Mouse (Mus musculus): ENCODE data around the gene Gm49325.

DNA sequence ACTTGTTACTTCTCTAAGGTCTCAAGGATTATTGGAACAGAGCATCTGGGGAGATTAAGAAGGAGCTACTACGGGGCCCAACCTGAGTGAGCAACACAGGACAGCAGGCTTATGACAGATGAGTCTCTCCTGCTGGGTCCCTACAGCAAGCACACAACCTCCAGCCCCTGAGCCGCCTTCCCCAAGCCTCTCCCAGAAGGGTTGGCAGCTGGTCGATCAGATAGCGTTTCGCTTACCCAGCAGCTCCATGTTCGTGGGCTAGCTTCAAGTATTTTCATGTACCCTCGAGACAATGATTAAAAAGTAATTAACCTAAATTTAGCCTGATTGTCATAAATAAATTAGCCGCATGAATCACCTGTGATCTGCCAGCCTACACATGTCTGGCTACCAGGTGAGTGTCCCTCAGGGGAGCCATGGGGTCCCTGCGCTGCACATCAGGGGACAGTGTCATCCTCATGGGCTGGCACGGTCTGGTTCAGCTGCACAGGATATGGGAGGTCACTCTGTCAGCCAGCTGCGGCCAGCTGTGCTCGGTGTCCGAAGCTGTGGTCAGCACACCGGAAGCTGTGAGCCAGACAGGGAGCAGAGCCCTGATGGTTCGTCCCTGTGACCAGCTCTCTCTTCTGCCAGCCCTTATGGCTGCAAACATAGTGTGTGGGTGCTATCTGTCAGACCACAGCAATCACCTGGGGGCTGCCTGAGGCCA, 52.4 kb downstream of the Gm49325 start:
- no peak for TF ChIP-seq CTCF (conservative IDR thresholded peaks at IDR 0.05; ENCODE audit: low read length)
- TF ChIP-seq NANOG (IDR thresholded peaks at IDR 0.05; ENCODE audit: borderline replicate concordance, low read length), result no peak
- no peak for TF ChIP-seq POU5F1 (IDR thresholded peaks at IDR 0.05; ENCODE audit: borderline replicate concordance, low read length)

Measured in E14TG2a.4 (cell line).